Mouse (Mus musculus) adrenal gland, postnatal 25 days (tissue): ENCODE results near the gene Plppr4. TPM values are rescaled to one million over a fixed set of nuclear protein-coding genes. Genes with fewer than 3 reads are reported as not detected.

Experiments used
- DNase-seq: peaks from one replicate; pipeline ENCODE4 v3.0.0; 2021; ENCODE audit warnings: mixed read lengths
- microRNA-seq, 2 experiments: library from miRNA; unstranded; fragments of <30 nt; microRNA quantifications; one replicate each; pipeline ENCODE4 v1.2.0; 2021
- total RNA-seq: library from RNA; stranded (reverse); gene quantifications from 2 replicates; pipeline ENCODE4 v1.2.3, GENCODE M21; 2021

Plppr4 gene
- total RNA-seq, 1 experiment from 2014 or later: 1.4 TPM

DNA sequence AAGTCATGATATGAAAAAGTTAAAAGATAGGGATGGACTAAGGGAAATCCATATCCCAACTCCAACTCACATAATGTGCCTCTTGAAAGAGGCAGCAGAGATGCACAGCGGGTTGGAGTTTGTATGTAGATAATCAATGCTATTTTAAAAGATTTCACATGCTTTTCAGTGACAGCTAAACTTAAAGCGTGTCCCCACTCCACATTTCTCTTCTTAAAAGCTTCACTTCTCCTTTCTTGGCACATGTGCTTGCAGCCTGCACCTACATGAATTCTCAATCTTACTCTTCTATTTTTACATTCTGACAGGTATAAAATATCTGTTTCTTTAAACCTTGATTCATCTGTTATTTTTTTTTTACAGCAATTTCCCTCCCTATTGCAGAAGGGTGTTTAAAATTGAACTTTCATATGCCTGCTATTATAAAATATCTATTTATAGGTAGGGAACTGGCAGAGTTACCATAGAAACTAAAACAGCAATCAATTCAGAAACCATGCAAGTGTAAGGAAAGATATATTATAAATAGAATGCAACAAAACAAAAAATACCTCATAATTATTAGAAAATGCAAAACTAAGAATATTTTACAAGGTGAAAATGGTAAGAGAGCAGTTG, 66.3 kb downstream of the Plppr4 start:
- DNase-seq: no peak

Small RNA genes within 50 kb of the gene (microRNA-seq; reads per million reads assigned to microRNA genes)
- gene Gm22408: 0 reads per million in 2 experiments

Other genes starting within 250 kb of the Plppr4 start
- 0.49 and 0.81 TPM in 2 replicates for gene Plppr5, start 214.0 kb upstream of the Plppr4 start, total RNA-seq